Mouse (Mus musculus) lung, embryonic 16.5 days (tissue): Measurements from ENCODE around the gene Cdhr3. TPM values are rescaled to one million over a fixed set of nuclear protein-coding genes. Genes with fewer than 3 reads are reported as not detected.

Source experiments
- ATAC-seq: fragments of 200-750 bp; cut with Nextera tagmentation; 2 replicates; pipeline ENCODE4 v1.8.0; 2017; ENCODE audit warnings: low read depth, mild to moderate bottlenecking, moderate library complexity
- H3K27ac ChIP-seq: fragments of 300-500 bp; sonication (generic); 2 replicates; pipeline ENCODE4 v1.5.1; 2014; ENCODE audit warnings: mild to moderate bottlenecking, control low read depth, low read length
- H3K27me3 ChIP-seq: fragments of 300-500 bp; sonication (generic); 2 replicates; pipeline ENCODE4 v1.6.1; 2014; ENCODE audit warnings: low read depth, low read length, mixed read lengths; ENCODE audit not compliant: control insufficient read depth, insufficient read depth
- H3K36me3 ChIP-seq: fragments of 300-500 bp; sonication (generic); 2 replicates; pipeline ENCODE4 v1.6.1; 2014; ENCODE audit warnings: low read length; ENCODE audit not compliant: control insufficient read depth, insufficient read depth
- H3K4me1 ChIP-seq: fragments of 300-500 bp; sonication (generic); replicated peaks from 2 replicates; pipeline ENCODE4 v1.6.1; 2014; ENCODE audit warnings: low read length, mixed read lengths; ENCODE audit not compliant: control insufficient read depth, insufficient read depth
- H3K4me2 ChIP-seq: fragments of 300-500 bp; sonication (generic); 2 replicates; pipeline ENCODE4 v1.6.1; 2014; ENCODE audit warnings: low read depth, low read length, control low read depth
- H3K4me3 ChIP-seq: fragments of 300-500 bp; sonication (generic); 2 replicates; pipeline ENCODE4 v1.5.1; 2014; ENCODE audit warnings: mild to moderate bottlenecking, low read length, control low read depth
- H3K9ac ChIP-seq: fragments of 300-500 bp; sonication (generic); 2 replicates; pipeline ENCODE4 v1.6.1; 2014; ENCODE audit warnings: low read length, control low read depth
- H3K9me3 ChIP-seq: fragments of 300-500 bp; sonication (generic); 2 replicates; pipeline ENCODE4 v1.6.1; 2016; ENCODE audit warnings: low read length; ENCODE audit not compliant: control insufficient read depth
- WGBS: fragments of 180-500 bp; shearing (Covaris S2); extraction: QIAGEN DNeasy Blood & Tissue Kit; methylation state at CpG from one replicate; pipeline ENCODE4 v1.1.7; 2014; 5-methylcytosine and 5-hydroxymethylcytosine counted together
- polyA plus RNA-seq: library from polyadenylated mRNA; unstranded; fragments of >200 nt; fragmentation: Nextera tagmentation; extraction: Ambion mirVana; gene quantifications from 2 replicates; pipeline ENCODE4 v1.2.1, GENCODE M21; 2015

Cdhr3 gene
- polyA plus RNA-seq, 1 experiment from 2014 or later = 1.2 TPM

GRCm38 (mm10) chr12:33035089-33035718 lies 57.5 kb downstream of the Cdhr3 start:
- no peaks in the 10 kb centered on the region for H3K9me3 ChIP-seq
- peak overlapping the region; percentile 36; the same call in 1 of the 2 replicates for H3K27ac ChIP-seq
- 25% methylated on average over 11 of the region's 11 CpGs for WGBS
- no peaks in the 10 kb centered on the region for H3K36me3 ChIP-seq
- 0 out of 2 replicates have a peak, but pooled peaks have one; percentile 8 for ATAC-seq
- peak overlapping the region; percentile 37 for H3K4me2 ChIP-seq
- no peak overlapping the region for H3K4me3 ChIP-seq
- no peaks in the 10 kb centered on the region for H3K27me3 ChIP-seq
- no peak overlapping the region for H3K9ac ChIP-seq
- peaks cover 18% of the 10 kb centered on the region for H3K4me1 ChIP-seq

DNA sequence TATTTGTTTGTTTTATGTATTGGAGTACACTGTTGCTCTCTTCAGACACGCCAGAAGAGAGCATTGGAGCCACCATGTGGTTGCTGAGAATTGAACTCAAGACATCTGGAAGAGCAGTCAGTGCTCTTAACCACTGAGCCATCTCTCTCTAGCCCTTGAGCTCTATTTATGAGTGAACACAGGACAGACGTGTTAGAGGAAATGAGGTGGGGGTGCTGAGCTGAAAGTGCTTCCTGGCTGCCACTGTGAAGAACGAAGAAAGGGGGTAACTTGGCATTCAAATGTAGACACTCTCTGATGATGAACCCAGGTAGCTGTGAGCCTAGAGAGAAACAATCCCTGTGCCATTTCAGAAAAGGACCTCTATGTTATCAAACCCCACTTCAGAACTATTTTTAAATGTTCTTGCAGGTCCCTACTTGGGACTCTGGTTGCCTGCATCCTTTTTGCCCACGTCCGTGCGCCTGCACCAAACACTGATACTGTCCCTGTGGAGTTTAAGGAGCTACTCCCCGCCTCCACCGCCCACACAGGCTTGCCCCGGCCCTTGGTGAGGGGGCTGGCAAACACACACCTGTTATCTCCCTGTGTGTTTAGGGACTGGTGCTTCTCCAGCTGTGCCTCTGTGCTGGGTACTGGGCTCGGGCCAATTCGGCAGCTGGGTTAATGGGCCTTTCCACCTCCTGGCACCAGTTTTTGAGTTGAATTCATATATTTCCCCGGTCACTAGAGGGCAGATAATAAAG lies 58.2 kb downstream of the Cdhr3 start:
- H3K4me2 ChIP-seq = no peak overlapping the region
- no peaks in the 10 kb centered on the region for H3K9me3 ChIP-seq
- ATAC-seq = no peak
- H3K4me3 ChIP-seq = no peak overlapping the region
- H3K27me3 ChIP-seq = no peaks in the 10 kb centered on the region
- no peaks in the 10 kb centered on the region for H3K36me3 ChIP-seq
- peaks cover 18% of the 10 kb centered on the region for H3K4me1 ChIP-seq
- WGBS = 30% methylated on average over 12 of the region's 12 CpGs
- no peak overlapping the region for H3K9ac ChIP-seq
- H3K27ac ChIP-seq = no peak overlapping the region

DNA sequence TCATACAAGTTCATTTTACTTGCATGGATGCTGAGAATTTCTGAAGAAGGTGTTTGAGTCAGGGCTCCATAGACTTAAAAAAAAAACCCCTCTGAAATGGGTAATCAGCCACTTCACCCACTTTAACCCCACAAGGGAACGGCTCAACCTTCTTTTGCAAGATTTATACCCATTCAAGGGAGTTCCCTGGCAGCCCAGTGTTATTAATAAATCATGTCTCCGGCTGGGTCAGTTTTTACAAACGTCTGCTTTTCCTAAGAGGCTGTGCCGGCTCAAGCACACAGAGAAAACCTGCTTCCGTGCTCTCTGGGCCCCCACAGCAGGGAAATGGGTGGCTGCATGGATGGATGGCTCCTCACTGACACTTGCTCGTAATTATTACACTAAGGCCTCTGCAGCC lies 59.5 kb downstream of the Cdhr3 start:
- no peak overlapping the region for H3K9ac ChIP-seq
- H3K27me3 ChIP-seq = no peaks in the 10 kb centered on the region
- no peak overlapping the region for H3K4me2 ChIP-seq
- WGBS = 30% methylated on average over 6 of the region's 6 CpGs
- no peak overlapping the region for H3K4me3 ChIP-seq
- no peak overlapping the region for H3K27ac ChIP-seq
- H3K4me1 ChIP-seq = peaks cover 20% of the 10 kb centered on the region
- no peaks in the 10 kb centered on the region for H3K9me3 ChIP-seq
- no peaks in the 10 kb centered on the region for H3K36me3 ChIP-seq
- ATAC-seq = no peak

- Histone ChIP-seq H3K9ac (no peak overlapping the region), H3K27me3 (no peaks in the 10 kb centered on the region), H3K36me3 (no peaks in the 10 kb centered on the region), H3K4me1 (peaks cover 19% of the 10 kb centered on the region), H3K27ac (no peak overlapping the region), H3K4me3 (no peak overlapping the region), H3K4me2 (no peak overlapping the region), H3K9me3 (no peaks in the 10 kb centered on the region)
- no peak for ATAC-seq
- WGBS = 72% methylated on average over 2 of the region's 2 CpGs
Observed at GRCm38 (mm10) chr12:33030589-33030988, 62.1 kb downstream of the Cdhr3 start.

DNA sequence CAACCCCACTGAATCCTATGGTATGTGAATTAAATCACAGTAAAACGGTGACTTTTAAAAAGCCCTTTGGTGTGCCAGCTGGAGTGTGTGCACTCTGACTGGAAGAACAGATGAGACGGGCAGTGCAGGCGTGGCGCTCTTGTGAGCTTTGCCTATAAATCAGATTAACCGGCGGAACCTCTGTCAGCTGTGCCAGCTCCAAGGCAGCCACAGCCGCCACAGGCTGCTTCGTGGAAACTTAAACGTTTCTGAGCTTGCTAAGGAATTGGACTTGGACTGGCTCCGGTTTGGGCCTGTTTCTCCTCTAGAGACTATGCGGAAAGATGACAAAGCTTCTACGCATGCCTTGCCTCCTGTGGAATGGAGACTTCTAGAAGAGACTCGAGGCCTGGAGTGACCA lies 62.6 kb downstream of the Cdhr3 start:
- ATAC-seq = no peak
- H3K27ac ChIP-seq = no peak overlapping the region
- H3K9ac ChIP-seq = no peak overlapping the region
- H3K4me3 ChIP-seq = no peak overlapping the region
- H3K27me3 ChIP-seq = no peaks in the 10 kb centered on the region
- H3K9me3 ChIP-seq = no peaks in the 10 kb centered on the region
- WGBS = 74% methylated on average over 13 of the region's 13 CpGs
- no peaks in the 10 kb centered on the region for H3K36me3 ChIP-seq
- no peak overlapping the region for H3K4me2 ChIP-seq
- H3K4me1 ChIP-seq = peaks cover 14% of the 10 kb centered on the region

- Histone ChIP-seq H3K36me3 (no peaks in the 10 kb centered on the region), H3K4me2 (no peak overlapping the region), H3K4me3 (no peak overlapping the region), H3K9me3 (no peaks in the 10 kb centered on the region), H3K27me3 (no peaks in the 10 kb centered on the region; the same call in 1 of the 2 replicates), H3K27ac (no peak overlapping the region), H3K9ac (no peak overlapping the region), H3K4me1 (peaks cover 9% of the 10 kb centered on the region)
- ATAC-seq = no peak
- WGBS = 60% methylated on average over 13 of the region's 13 CpGs
Observed at GRCm38 (mm10) chr12:33028708-33029107, 64.0 kb downstream of the Cdhr3 start.

DNA sequence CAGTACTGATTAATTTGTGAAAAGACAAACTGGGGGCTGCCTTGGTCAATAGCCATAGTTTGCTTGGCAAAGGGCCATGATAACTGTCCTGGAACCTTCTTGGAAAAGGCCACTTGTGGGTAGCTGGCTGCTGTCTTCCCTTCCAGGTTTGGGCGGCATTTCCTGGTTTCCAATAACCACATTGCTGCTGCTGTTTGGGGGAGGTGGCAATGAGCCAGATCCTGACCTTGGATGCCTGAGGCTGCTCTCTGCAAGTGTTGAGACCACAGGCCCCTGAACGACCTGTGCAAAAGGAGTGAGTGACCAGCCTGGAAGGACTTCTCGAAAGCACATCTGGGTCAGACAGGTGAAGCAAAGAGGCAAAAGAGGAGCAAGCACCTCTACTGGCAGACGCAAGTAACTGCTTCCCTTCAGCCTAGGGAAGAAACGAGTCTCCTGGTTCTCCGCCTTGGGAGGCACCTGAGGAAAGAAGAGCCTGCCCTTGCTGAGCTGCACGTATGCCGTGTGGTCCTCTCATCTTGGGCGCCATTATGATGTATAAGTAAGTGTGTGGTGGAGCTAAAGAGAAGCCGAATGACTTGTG lies 64.5 kb downstream of the Cdhr3 start:
- Histone ChIP-seq H3K27me3 (no peaks in the 10 kb centered on the region; the same call in 1 of the 2 replicates), H3K4me2 (no peak overlapping the region), H3K9me3 (no peaks in the 10 kb centered on the region), H3K36me3 (no peaks in the 10 kb centered on the region), H3K27ac (no peak overlapping the region), H3K4me1 (peaks cover 7% of the 10 kb centered on the region), H3K4me3 (no peak overlapping the region), H3K9ac (no peak overlapping the region)
- ATAC-seq = no peak
- WGBS = 43% methylated on average over 10 of the region's 10 CpGs

- no peaks in the 10 kb centered on the region; the same call in 1 of the 2 replicates for H3K27me3 ChIP-seq
- H3K36me3 ChIP-seq = no peaks in the 10 kb centered on the region
- no peak overlapping the region for H3K4me3 ChIP-seq
- H3K4me2 ChIP-seq = no peak overlapping the region
- H3K9me3 ChIP-seq = no peaks in the 10 kb centered on the region
- no peak overlapping the region for H3K27ac ChIP-seq
- H3K9ac ChIP-seq = no peak overlapping the region
- H3K4me1 ChIP-seq = peaks cover 7% of the 10 kb centered on the region
- 2% methylated on average over 10 of the region's 10 CpGs for WGBS
- peak; percentile 59; the same call in 1 of the 2 replicates for ATAC-seq
Observed at GRCm38 (mm10) chr12:33027093-33027492, 65.6 kb downstream of the Cdhr3 start.

DNA sequence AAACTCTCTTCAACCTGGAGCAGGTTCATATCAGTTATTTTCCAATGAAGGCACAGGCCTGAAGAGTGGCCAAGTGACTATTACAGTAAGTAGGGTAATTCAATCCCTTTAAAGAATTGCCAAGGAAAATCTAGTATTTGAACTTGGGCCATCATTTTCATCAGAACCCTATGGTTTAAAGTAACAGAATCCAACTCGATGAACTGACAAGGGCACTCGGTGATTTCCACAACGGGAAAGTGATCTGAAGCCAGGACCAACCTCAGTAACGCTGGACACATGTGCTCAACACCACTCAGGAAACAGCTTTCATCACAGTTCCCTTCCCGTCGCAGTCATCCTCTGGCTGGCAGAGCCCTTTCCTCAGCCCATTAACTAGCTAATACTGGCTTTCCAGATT lies 68.2 kb downstream of the Cdhr3 start:
- Histone ChIP-seq H3K4me2 (no peak overlapping the region), H3K27ac (no peak overlapping the region), H3K9me3 (no peaks in the 10 kb centered on the region), H3K27me3 (no peaks in the 10 kb centered on the region; the same call in 1 of the 2 replicates), H3K4me1 (peaks cover 9% of the 10 kb centered on the region), H3K9ac (no peak overlapping the region), H3K36me3 (no peaks in the 10 kb centered on the region), H3K4me3 (no peak overlapping the region)
- ATAC-seq = no peak
- WGBS = 53% methylated on average over 6 of the region's 6 CpGs
